Mouse (Mus musculus) small intestine, adult 2 months (tissue): Measurements from ENCODE around the gene Srek1ip1.
A peak's percentile ranks its signal among the peaks of the same experiment; 100 is the strongest.

Source experiments
- CTCF ChIP-seq: fragments of 200-500 bp; IDR thresholded peaks from 2 replicates; pipeline ENCODE4 v1.5.1; 2012; ENCODE audit warnings: low read depth, mild to moderate bottlenecking, control low read depth, inconsistent platforms, low read length, moderate library complexity, mixed read lengths; ENCODE audit not compliant: insufficient replicate concordance, insufficient read length; ENCODE audit errors: extremely low read depth
- POLR2A ChIP-seq: fragments of 200-500 bp; IDR thresholded peaks from 2 replicates; pipeline ENCODE4 v1.6.1; 2012; ENCODE audit warnings: low read depth, mild to moderate bottlenecking, control low read depth, inconsistent platforms, low read length, moderate library complexity

GRCm38 (mm10) chr13:104816635-104817571, 24.6 kb downstream of the Srek1ip1 start, which contains the start of gene Cwc27:
- TF ChIP-seq CTCF: no peak
- TF ChIP-seq POLR2A: peak; percentile 44; the same call in 1 of the 2 replicates
